Mouse (Mus musculus): ENCODE data around the gene Lrguk. TPM values are rescaled to one million over a fixed set of nuclear protein-coding genes. Genes with fewer than 3 reads are reported as not detected.
A peak's percentile ranks its signal among the peaks of the same experiment; 100 is the strongest.

Gene Lrguk
- 0.61 and 0.88 TPM in 2 replicates for polyA plus RNA-seq (2012; rRNA removed)

DNA sequence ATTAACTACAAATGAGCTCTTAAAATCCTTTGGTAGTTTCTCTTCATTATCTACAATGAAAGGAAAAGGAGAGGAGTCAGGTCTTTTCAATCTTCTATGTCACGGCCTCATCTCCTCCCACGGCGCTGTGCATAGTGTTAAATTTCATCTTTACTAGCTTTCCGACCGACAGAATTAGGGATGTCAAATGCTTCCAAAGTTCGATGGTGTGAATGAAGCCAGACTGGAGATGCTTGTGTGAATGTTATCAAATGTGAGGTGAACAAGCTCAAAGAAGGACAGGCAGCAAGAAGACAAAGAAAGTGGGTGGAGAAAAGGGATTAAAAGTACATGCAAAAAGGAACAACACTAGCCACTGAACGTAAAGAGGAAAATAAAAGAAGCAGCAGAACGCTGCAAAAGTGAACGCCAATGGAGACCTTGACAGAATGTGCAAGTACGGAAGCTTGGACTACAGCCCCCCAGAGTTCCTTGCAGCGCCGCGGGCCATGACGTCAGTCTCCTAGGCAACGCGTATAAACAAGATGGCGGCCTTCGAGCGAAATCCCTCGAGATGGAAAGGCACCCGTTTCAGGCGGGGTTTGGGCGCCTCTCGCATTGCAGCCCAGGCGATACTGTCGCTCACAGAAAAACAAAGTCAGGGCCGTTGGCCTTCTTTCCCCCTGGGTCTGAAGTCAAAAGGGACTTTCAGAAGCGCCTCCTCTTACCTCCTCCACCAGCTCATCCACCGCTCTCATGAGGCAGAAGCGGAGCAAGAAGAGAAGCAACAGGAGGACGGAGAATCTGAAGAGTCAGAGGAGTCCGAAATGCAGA, at the start of gene Lrguk:
Lrguk (plus strand) TSS at position 516 of the 813 bp plus-strand sequence.
- peak; percentile 97 for DNase-seq (ENCODE audit: low read depth)
- TF ChIP-seq CTCF (IDR thresholded peaks at IDR 0.05; ENCODE audit: borderline replicate concordance, extremely low read depth, insufficient read depth, insufficient read length), result no peak
- no peak for TF ChIP-seq POLR2A (IDR thresholded peaks at IDR 0.05; ENCODE audit: borderline replicate concordance, extremely low read depth, insufficient read depth, insufficient read length, poor library complexity, severe bottlenecking)

DNA sequence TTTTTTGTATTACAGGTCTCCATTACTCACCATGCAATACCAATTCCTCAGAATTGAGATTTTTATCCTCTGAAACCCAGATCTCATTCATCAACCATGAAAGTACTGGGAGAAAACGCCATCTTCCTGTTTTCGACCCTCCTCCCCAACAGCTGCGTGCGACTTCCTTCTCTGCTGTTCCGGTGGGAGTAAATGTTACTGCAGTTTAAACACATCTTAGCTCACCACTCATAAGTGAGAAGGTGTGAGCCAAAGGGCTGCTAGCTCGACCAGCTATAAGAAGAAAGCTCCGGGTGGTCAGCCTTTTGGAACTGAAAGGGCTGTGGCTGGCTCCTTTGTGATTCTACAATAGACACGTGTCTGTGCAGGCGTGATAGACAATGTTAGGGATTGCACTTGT, 46.5 kb upstream of the Lrguk start:
- TF ChIP-seq POLR2A (IDR thresholded peaks at IDR 0.05; ENCODE audit: borderline replicate concordance, extremely low read depth, insufficient read depth, insufficient read length, poor library complexity, severe bottlenecking), result no peak
- no peak for TF ChIP-seq CTCF (IDR thresholded peaks at IDR 0.05; ENCODE audit: borderline replicate concordance, extremely low read depth, insufficient read depth, insufficient read length)
- DNase-seq (ENCODE audit: low read depth), result no peak

DNA sequence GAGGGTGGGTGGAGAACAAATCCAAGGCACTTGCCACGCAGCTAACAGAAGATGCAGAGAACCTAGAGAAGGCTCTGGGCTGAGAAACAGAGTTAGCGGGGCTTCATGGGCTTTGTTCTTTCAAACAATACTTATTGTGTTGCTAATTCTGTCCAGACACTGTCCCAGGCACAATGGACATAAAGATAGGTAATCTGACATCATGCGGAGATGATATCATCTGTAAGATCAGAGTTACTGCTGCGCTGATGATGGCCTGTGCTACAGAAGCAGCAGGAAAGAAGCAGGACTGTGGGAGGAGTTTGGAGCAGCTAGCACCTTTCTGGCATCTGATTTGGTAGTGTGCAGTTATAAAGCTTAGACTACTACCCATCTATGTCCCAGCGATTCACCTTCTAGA, 42.1 kb upstream of the Lrguk start:
- DNase-seq (ENCODE audit: low read depth), result no peak
- TF ChIP-seq CTCF (IDR thresholded peaks at IDR 0.05; ENCODE audit: borderline replicate concordance, extremely low read depth, insufficient read depth, insufficient read length) (no peak), POLR2A (IDR thresholded peaks at IDR 0.05; ENCODE audit: borderline replicate concordance, extremely low read depth, insufficient read depth, insufficient read length, poor library complexity, severe bottlenecking) (no peak)

DNA sequence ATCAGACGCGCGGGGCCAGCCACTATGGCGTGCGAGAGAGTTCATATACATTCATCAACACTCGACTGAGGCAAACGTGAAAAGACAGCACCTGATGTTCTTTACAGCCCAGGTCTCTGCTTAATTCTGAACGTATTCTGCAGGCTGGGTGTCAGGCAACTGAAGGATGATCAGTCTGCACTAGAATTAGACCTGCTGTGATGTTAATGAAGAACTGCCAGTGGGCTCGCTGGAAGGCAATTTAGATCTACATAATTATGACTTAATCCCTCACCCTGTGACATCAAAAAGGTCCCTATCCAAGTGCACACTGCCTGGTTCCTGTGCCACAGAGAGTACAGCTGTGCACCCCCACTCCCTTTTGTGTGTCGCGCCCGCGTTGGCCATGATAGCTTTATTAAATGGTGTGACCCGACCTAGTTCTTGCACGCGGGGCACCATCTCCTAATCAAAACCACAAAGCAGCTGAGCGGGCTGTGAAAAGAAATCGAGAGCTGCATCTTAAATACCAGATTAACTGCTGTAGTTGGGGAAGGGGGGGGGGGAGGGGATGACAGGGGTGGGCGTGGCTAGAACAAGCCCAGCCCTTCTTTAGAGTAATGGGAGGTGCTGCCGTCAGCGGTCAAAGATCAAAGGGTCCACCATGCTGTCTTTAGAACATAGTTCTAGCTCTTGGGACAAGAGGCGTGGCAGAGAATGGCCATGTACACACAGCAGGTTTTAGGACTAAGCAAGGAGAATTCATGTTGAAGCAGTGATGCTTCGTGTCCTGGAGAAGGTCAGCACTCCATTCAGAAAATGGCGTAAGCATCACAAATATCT, 36.8 kb upstream of the Lrguk start:
- peak; percentile 91 for DNase-seq (ENCODE audit: low read depth)
- TF ChIP-seq CTCF (IDR thresholded peaks at IDR 0.05; ENCODE audit: borderline replicate concordance, extremely low read depth, insufficient read depth, insufficient read length) (no peak), POLR2A (IDR thresholded peaks at IDR 0.05; ENCODE audit: borderline replicate concordance, extremely low read depth, insufficient read depth, insufficient read length, poor library complexity, severe bottlenecking) (no peak)

DNA sequence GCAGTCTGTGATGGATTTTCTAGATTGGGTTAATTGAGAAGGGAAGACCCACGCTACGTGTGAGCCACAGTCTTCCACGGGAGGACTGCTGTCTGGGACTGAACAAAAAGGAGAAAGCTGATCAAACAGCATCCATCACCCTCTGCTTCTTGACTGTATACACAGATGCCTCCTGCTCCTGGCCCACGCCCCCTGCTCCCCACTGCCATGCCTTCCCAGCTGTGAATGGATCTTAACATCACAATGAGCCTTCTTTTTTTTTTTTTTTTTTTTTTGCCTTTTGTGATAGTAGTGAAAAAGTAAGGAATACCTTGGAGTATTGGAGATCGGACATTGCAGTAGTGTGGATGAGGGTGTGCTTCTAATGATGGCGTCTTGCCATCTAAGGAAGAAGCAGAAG, 35.4 kb upstream of the Lrguk start:
- TF ChIP-seq POLR2A (IDR thresholded peaks at IDR 0.05; ENCODE audit: borderline replicate concordance, extremely low read depth, insufficient read depth, insufficient read length, poor library complexity, severe bottlenecking), result no peak
- TF ChIP-seq CTCF (IDR thresholded peaks at IDR 0.05; ENCODE audit: borderline replicate concordance, extremely low read depth, insufficient read depth, insufficient read length), result no peak
- DNase-seq (ENCODE audit: low read depth), result no peak

DNA sequence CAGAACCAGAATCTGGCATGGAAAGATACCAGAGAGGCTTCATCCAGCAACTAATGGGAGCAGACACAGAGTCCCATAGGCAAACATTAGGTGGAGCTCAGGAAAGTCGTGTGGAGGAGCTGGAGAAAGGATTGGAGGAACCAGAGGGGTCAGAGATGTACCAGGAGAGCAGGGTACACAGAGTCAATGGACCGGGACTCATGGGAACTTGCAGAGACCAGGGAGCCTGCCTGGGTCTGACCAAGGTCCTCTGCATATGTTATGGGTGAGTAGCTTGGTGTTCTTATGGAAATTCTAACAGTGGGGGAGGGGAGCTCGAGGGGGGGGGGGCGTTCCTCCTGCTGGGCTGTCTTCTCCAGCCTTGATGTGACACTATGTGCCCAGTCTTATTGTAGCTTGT, 30.7 kb upstream of the Lrguk start:
- no peak for TF ChIP-seq CTCF (IDR thresholded peaks at IDR 0.05; ENCODE audit: borderline replicate concordance, extremely low read depth, insufficient read depth, insufficient read length)
- no peak for TF ChIP-seq POLR2A (IDR thresholded peaks at IDR 0.05; ENCODE audit: borderline replicate concordance, extremely low read depth, insufficient read depth, insufficient read length, poor library complexity, severe bottlenecking)
- DNase-seq (ENCODE audit: low read depth), result no peak

DNA sequence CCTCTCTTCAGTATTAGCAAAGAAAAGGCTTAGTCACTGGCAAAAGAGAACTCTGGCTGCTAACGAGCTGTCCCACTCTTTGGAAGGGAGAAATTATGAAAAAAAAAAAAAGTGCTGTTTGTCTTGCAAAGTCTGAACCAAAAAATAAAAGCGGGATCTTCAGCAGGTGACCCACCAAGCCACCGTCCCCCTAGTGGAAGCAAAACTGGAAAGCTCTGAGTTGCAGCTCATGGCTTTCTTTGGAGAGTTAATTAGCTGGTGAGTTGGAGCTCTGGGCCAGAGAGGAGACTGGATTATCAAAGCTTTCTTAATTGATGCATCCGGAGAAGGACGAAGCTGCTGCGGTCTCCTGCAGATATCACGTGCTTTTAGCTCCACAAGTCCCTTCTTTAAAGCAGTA, 29.7 kb upstream of the Lrguk start:
- DNase-seq (ENCODE audit: low read depth), result peak; percentile 61
- TF ChIP-seq POLR2A (IDR thresholded peaks at IDR 0.05; ENCODE audit: borderline replicate concordance, extremely low read depth, insufficient read depth, insufficient read length, poor library complexity, severe bottlenecking), result no peak
- peak; percentile 36; the same call in 1 of the 2 replicates for TF ChIP-seq CTCF (IDR thresholded peaks at IDR 0.05; ENCODE audit: borderline replicate concordance, extremely low read depth, insufficient read depth, insufficient read length)

DNA sequence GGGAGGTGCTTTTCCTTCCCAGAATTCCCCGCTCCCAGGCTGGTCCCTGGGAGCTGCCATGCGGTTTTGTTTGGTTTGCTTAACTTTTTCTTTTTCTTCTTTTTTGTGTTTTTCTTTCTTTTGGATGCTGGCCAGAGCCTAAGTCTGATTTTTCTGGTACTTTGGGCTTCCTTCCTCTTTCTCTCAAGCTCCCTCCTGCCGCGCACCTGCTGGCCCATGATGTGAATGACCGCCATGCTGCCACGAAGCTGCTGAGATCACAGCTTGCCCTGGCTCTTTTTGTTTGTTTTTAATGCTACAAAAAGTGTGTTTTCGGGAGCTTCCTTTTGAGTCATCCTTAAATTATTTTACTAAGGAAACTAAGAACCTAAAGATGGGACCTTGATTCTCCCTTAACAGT, 28.6 kb upstream of the Lrguk start:
- DNase-seq (ENCODE audit: low read depth), result no peak
- no peak for TF ChIP-seq POLR2A (IDR thresholded peaks at IDR 0.05; ENCODE audit: borderline replicate concordance, extremely low read depth, insufficient read depth, insufficient read length, poor library complexity, severe bottlenecking)
- no peak for TF ChIP-seq CTCF (IDR thresholded peaks at IDR 0.05; ENCODE audit: borderline replicate concordance, extremely low read depth, insufficient read depth, insufficient read length)

DNA sequence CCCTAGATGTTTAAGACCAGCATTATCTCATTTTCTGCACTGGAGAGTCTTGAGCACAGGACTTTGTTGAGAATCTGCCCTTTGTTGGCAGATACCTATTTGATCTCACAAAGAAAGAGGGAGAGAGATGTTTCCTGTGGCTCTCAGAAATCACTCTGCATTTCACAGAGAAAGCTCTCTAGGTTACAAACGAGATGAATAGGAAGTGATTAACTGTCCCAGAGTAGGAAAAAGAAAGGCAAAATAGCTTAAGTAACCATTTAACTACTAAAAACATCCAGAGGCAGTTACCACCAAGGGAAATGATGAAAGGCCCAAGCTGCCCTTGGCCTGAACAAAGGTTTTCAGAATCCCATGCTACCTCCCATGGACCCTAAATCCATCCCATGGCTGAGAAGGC, 26.2 kb upstream of the Lrguk start:
- DNase-seq (ENCODE audit: low read depth), result no peak
- TF ChIP-seq CTCF (IDR thresholded peaks at IDR 0.05; ENCODE audit: borderline replicate concordance, extremely low read depth, insufficient read depth, insufficient read length), result no peak
- TF ChIP-seq POLR2A (IDR thresholded peaks at IDR 0.05; ENCODE audit: borderline replicate concordance, extremely low read depth, insufficient read depth, insufficient read length, poor library complexity, severe bottlenecking), result no peak

DNA sequence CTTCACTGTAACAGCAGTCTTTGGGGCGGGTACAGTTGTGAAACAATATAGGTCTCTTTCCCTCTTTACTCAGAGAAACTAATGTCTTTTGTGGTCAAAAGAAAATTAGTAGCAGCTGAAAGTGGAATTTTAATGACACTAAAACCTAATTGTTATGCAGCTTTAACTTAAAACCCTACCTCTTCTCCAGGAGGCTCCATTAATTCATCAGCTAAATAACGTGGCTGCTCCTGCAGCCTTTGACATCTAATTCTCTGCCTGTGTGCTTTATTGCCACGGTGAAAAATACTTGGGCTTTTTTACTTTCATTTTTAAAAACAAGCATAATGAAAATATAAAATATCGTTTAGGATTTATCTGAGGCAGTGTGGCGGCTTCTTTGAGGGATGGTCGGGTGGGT, 15.8 kb upstream of the Lrguk start:
- TF ChIP-seq CTCF (IDR thresholded peaks at IDR 0.05; ENCODE audit: borderline replicate concordance, extremely low read depth, insufficient read depth, insufficient read length), result no peak
- no peak for TF ChIP-seq POLR2A (IDR thresholded peaks at IDR 0.05; ENCODE audit: borderline replicate concordance, extremely low read depth, insufficient read depth, insufficient read length, poor library complexity, severe bottlenecking)
- peak; percentile 55 for DNase-seq (ENCODE audit: low read depth)

DNA sequence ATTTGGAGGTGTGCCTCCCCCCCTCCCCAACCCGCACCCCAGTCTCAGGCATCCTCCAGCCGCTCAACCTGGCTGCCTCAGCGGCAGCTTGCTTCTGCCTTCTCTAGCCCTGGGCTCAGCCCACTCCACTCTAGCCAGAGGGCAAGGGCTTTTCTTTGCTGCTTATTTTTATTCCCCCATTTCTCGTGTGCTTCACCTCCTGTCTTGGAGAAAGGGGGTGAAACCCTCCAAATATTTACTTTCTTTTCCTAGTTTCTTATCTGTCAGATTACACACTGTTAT, 439 bp downstream of the Lrguk start:
- no peak for DNase-seq (ENCODE audit: low read depth)
- no peak for TF ChIP-seq POLR2A (IDR thresholded peaks at IDR 0.05; ENCODE audit: borderline replicate concordance, extremely low read depth, insufficient read depth, insufficient read length, poor library complexity, severe bottlenecking)

DNA sequence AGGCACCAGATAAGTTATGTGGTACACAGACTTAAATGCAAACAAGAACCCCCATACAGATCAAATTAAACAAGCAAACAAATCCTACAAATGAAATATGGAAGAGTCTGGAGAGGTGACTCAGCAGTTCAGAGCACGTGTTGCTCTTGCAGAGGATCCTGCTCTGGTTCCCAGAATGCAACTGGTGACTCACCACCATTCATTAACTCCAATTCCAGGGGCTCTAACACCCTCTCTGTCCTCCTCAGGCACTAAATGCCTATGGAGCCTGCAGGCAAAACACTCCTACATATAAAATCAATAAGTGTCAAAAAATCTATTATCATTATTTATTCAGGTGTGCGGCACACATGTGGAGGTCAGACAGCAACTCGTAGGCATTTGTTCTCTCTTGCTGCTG, 4.8 kb downstream of the Lrguk start:
- no peak for TF ChIP-seq CTCF (IDR thresholded peaks at IDR 0.05; ENCODE audit: borderline replicate concordance, extremely low read depth, insufficient read depth, insufficient read length)
- TF ChIP-seq POLR2A (IDR thresholded peaks at IDR 0.05; ENCODE audit: borderline replicate concordance, extremely low read depth, insufficient read depth, insufficient read length, poor library complexity, severe bottlenecking), result no peak
- DNase-seq (ENCODE audit: low read depth), result no peak
